Mouse (Mus musculus) granulocyte monocyte progenitor cell, adult 5-6 weeks (primary cell): Measurements from ENCODE around the gene Acsbg1. TPM values are rescaled to one million over a fixed set of nuclear protein-coding genes. Genes with fewer than 3 reads are reported as not detected.
"Not testable (repeated sequence)": the region's sequence is repeated elsewhere in the genome, so short reads cannot be mapped to it uniquely, and the experiment has no call there.

Experiments used
- ATAC-seq: replicated peaks from 2 replicates; pipeline ENCODE4 v1.8.0; 2016; ENCODE audit warnings: mild to moderate bottlenecking, moderate TSS enrichment, inconsistent platforms; ENCODE audit not compliant: poor library complexity, severe bottlenecking
- total RNA-seq, 2 experiments: library from RNA; stranded (forward) in 1 of 2; stranded (reverse) in 1 of 2; fragments of 200-712, 200-1000 nt in 1 of 2; fragments of >200 nt in 1 of 2; fragmentation: Nextera tagmentation in 1 of 2; gene quantifications; 2 replicates each; pipeline ENCODE4 v1.2.3; 2014 to 2017

Gene Acsbg1
- total RNA-seq (2014; fragmentation: Nextera tagmentation), result not detected in 2 replicates
- total RNA-seq (2017), result not detected in 2 replicates

- no peak for ATAC-seq
These were observed at the start of gene Acsbg1 for GRCm38 (mm10) chr9:54661605-54662377. Gene Acsbg1 (minus strand): TSS chr9:54661870.

- no peak for ATAC-seq
These were observed 46.4 kb upstream of the Acsbg1 start for GRCm38 (mm10) chr9:54708085-54708484.

- ATAC-seq, result no peak
These were observed 45.8 kb upstream of the Acsbg1 start for GRCm38 (mm10) chr9:54707288-54707999.

- ATAC-seq, result no peak
These were observed 43.9 kb upstream of the Acsbg1 start for GRCm38 (mm10) chr9:54705561-54705960.

GRCm38 (mm10) chr9:54704361-54704760, 42.7 kb upstream of the Acsbg1 start:
- ATAC-seq, result no peak

- ATAC-seq, result no peak
These were observed 40.9 kb upstream of the Acsbg1 start for GRCm38 (mm10) chr9:54702581-54702980.

- no peak for ATAC-seq
These were observed 39.1 kb upstream of the Acsbg1 start for GRCm38 (mm10) chr9:54700746-54701145.

GRCm38 (mm10) chr9:54700174-54700475, 38.5 kb upstream of the Acsbg1 start:
- peak; percentile 43 for ATAC-seq

GRCm38 (mm10) chr9:54699345-54700173, 37.9 kb upstream of the Acsbg1 start:
- ATAC-seq, result peak; percentile 54

GRCm38 (mm10) chr9:54699087-54699344, 37.3 kb upstream of the Acsbg1 start:
- peak; percentile 5; the same call in 1 of the 2 replicates for ATAC-seq

GRCm38 (mm10) chr9:54698318-54699086, 36.8 kb upstream of the Acsbg1 start, which contains the start of gene Dnaja4:
Gene Dnaja4 (plus strand): TSS chr9:54698873.
- ATAC-seq, result 0 out of 2 replicates have a peak, but pooled peaks have one; percentile 5

- peak; percentile 95 for ATAC-seq
These were observed 29.7 kb upstream of the Acsbg1 start for GRCm38 (mm10) chr9:54691241-54691805.

- not testable (repeated sequence) for ATAC-seq
These were observed 29.0 kb upstream of the Acsbg1 start for GRCm38 (mm10) chr9:54690697-54691096.

- no peak for ATAC-seq
These were observed 27.8 kb upstream of the Acsbg1 start for GRCm38 (mm10) chr9:54689446-54689845.

- ATAC-seq, result no peak
These were observed 25.9 kb upstream of the Acsbg1 start for GRCm38 (mm10) chr9:54687246-54688236.

- no peak for ATAC-seq
These were observed 22.3 kb upstream of the Acsbg1 start for GRCm38 (mm10) chr9:54683814-54684605.

GRCm38 (mm10) chr9:54682846-54683245, 21.2 kb upstream of the Acsbg1 start:
- no peak for ATAC-seq

- peak; percentile 89 for ATAC-seq
These were observed 14.9 kb upstream of the Acsbg1 start for GRCm38 (mm10) chr9:54676531-54676986.
